Mouse (Mus musculus): ENCODE measurements around the gene Vmp1. TPM values are rescaled to one million over a fixed set of nuclear protein-coding genes. Genes with fewer than 3 reads are reported as not detected.
A peak's percentile ranks its signal among the peaks of the same experiment; 100 is the strongest.

The Vmp1 gene
- polyA plus RNA-seq (2012; rRNA removed): 48.9 and 55.3 TPM in 2 replicates

GRCm38 (mm10) chr11:86683395-86684125, at the start of gene Vmp1, which contains the start of gene Ptrh2:
Gene Vmp1, minus strand, starts transcription at chr11:86683836.
Gene Ptrh2, plus strand, starts transcription at chr11:86683985.
- TF ChIP-seq CTCF (conservative IDR thresholded peaks at IDR 0.05; ENCODE audit: insufficient read depth, insufficient read length, low read depth, low read length) (no peak), POLR2A (IDR thresholded peaks at IDR 0.05; ENCODE audit: low read depth, low read length) (peak; percentile 51)
- no peaks in the 10 kb centered on the region for H3K27me3 ChIP-seq (replicated peaks; ENCODE audit: control insufficient read depth, insufficient read depth, low read length)
- under 1% methylated on average over 56 of the region's 56 CpGs for WGBS
- H3K27ac ChIP-seq (ENCODE audit: insufficient read depth, low read depth, low read length): peak within 1 kb of the TSS; percentile 81
- peak within 1 kb of the TSS; percentile 98 for H3K4me3 ChIP-seq (ENCODE audit: insufficient read depth, low read depth, low read length)
- peak; percentile 96 for DNase-seq
- H3K4me1 ChIP-seq (ENCODE audit: control insufficient read depth, insufficient read depth, low read length): peaks cover 5% of the 10 kb centered on the region
- no peaks in the 10 kb centered on the region for H3K36me3 ChIP-seq (ENCODE audit: control insufficient read depth, insufficient read depth, low read length)

GRCm38 (mm10) chr11:86731443-86731842, 47.8 kb upstream of the Vmp1 start:
- peaks cover 12% of the 10 kb centered on the region for H3K36me3 ChIP-seq (ENCODE audit: control insufficient read depth, insufficient read depth, low read length)
- no peaks in the 10 kb centered on the region for H3K27me3 ChIP-seq (replicated peaks; ENCODE audit: control insufficient read depth, insufficient read depth, low read length)
- H3K27ac ChIP-seq (ENCODE audit: insufficient read depth, low read depth, low read length): no peak overlapping the region
- no peak overlapping the region for H3K4me3 ChIP-seq (ENCODE audit: insufficient read depth, low read depth, low read length)
- TF ChIP-seq CTCF (conservative IDR thresholded peaks at IDR 0.05; ENCODE audit: insufficient read depth, insufficient read length, low read depth, low read length): no peak
- 90% methylated on average over 2 of the region's 2 CpGs for WGBS
- peaks cover 8% of the 10 kb centered on the region; the same call in 1 of the 2 replicates for H3K4me1 ChIP-seq (ENCODE audit: control insufficient read depth, insufficient read depth, low read length)
- DNase-seq: no peak

GRCm38 (mm10) chr11:86725607-86726006, 42.0 kb upstream of the Vmp1 start:
- no peak for TF ChIP-seq CTCF (conservative IDR thresholded peaks at IDR 0.05; ENCODE audit: insufficient read depth, insufficient read length, low read depth, low read length)
- no peak for TF ChIP-seq POLR2A (IDR thresholded peaks at IDR 0.05; ENCODE audit: low read depth, low read length)
- no peak for DNase-seq
- peaks cover 18% of the 10 kb centered on the region for H3K36me3 ChIP-seq (ENCODE audit: control insufficient read depth, insufficient read depth, low read length)

GRCm38 (mm10) chr11:86724982-86725381, 41.3 kb upstream of the Vmp1 start:
- TF ChIP-seq POLR2A (IDR thresholded peaks at IDR 0.05; ENCODE audit: low read depth, low read length) (no peak), CTCF (conservative IDR thresholded peaks at IDR 0.05; ENCODE audit: insufficient read depth, insufficient read length, low read depth, low read length) (no peak)
- Histone ChIP-seq H3K4me1 (ENCODE audit: control insufficient read depth, insufficient read depth, low read length) (no peaks in the 10 kb centered on the region), H3K36me3 (ENCODE audit: control insufficient read depth, insufficient read depth, low read length) (peaks cover 19% of the 10 kb centered on the region), H3K4me3 (ENCODE audit: insufficient read depth, low read depth, low read length) (no peak overlapping the region), H3K27ac (ENCODE audit: insufficient read depth, low read depth, low read length) (no peak overlapping the region), H3K27me3 (replicated peaks; ENCODE audit: control insufficient read depth, insufficient read depth, low read length) (no peaks in the 10 kb centered on the region)
- WGBS: 65% methylated on average over 7 of the region's 7 CpGs
- DNase-seq: peak; percentile 50

More at GRCm38 (mm10) chr11:86725607-86726006, 42.0 kb upstream of the Vmp1 start:
- no peaks in the 10 kb centered on the region for H3K4me1 ChIP-seq (ENCODE audit: control insufficient read depth, insufficient read depth, low read length)
- no peaks in the 10 kb centered on the region for H3K27me3 ChIP-seq (replicated peaks; ENCODE audit: control insufficient read depth, insufficient read depth, low read length)
- no peak overlapping the region for H3K4me3 ChIP-seq (ENCODE audit: insufficient read depth, low read depth, low read length)
- no peak overlapping the region for H3K27ac ChIP-seq (ENCODE audit: insufficient read depth, low read depth, low read length)

GRCm38 (mm10) chr11:86724004-86724403, 40.4 kb upstream of the Vmp1 start:
- no peak for DNase-seq
- Histone ChIP-seq H3K36me3 (ENCODE audit: control insufficient read depth, insufficient read depth, low read length) (peaks cover 23% of the 10 kb centered on the region), H3K4me3 (ENCODE audit: insufficient read depth, low read depth, low read length) (no peak overlapping the region), H3K27ac (ENCODE audit: insufficient read depth, low read depth, low read length) (no peak overlapping the region), H3K27me3 (replicated peaks; ENCODE audit: control insufficient read depth, insufficient read depth, low read length) (no peaks in the 10 kb centered on the region), H3K4me1 (ENCODE audit: control insufficient read depth, insufficient read depth, low read length) (no peaks in the 10 kb centered on the region)
- no peak for TF ChIP-seq CTCF (conservative IDR thresholded peaks at IDR 0.05; ENCODE audit: insufficient read depth, insufficient read length, low read depth, low read length)
- no peak for TF ChIP-seq POLR2A (IDR thresholded peaks at IDR 0.05; ENCODE audit: low read depth, low read length)
- 79% methylated on average over 3 of the region's 3 CpGs for WGBS

- DNase-seq: no peak
- Histone ChIP-seq H3K4me3 (ENCODE audit: insufficient read depth, low read depth, low read length) (no peak overlapping the region), H3K27me3 (replicated peaks; ENCODE audit: control insufficient read depth, insufficient read depth, low read length) (no peaks in the 10 kb centered on the region), H3K4me1 (ENCODE audit: control insufficient read depth, insufficient read depth, low read length) (no peaks in the 10 kb centered on the region), H3K27ac (ENCODE audit: insufficient read depth, low read depth, low read length) (no peak overlapping the region), H3K36me3 (ENCODE audit: control insufficient read depth, insufficient read depth, low read length) (peaks cover 22% of the 10 kb centered on the region)
- TF ChIP-seq CTCF (conservative IDR thresholded peaks at IDR 0.05; ENCODE audit: insufficient read depth, insufficient read length, low read depth, low read length): no peak
- TF ChIP-seq POLR2A (IDR thresholded peaks at IDR 0.05; ENCODE audit: low read depth, low read length): no peak
- 77% methylated on average over 8 of the region's 8 CpGs for WGBS
Observed at GRCm38 (mm10) chr11:86719390-86719789, 35.8 kb upstream of the Vmp1 start.

- 90% methylated on average over 3 of the region's 3 CpGs for WGBS
- Histone ChIP-seq H3K36me3 (ENCODE audit: control insufficient read depth, insufficient read depth, low read length) (peaks cover 21% of the 10 kb centered on the region), H3K4me1 (ENCODE audit: control insufficient read depth, insufficient read depth, low read length) (no peaks in the 10 kb centered on the region), H3K27ac (ENCODE audit: insufficient read depth, low read depth, low read length) (no peak overlapping the region), H3K27me3 (replicated peaks; ENCODE audit: control insufficient read depth, insufficient read depth, low read length) (no peaks in the 10 kb centered on the region), H3K4me3 (ENCODE audit: insufficient read depth, low read depth, low read length) (no peak overlapping the region)
- TF ChIP-seq CTCF (conservative IDR thresholded peaks at IDR 0.05; ENCODE audit: insufficient read depth, insufficient read length, low read depth, low read length) (no peak), POLR2A (IDR thresholded peaks at IDR 0.05; ENCODE audit: low read depth, low read length) (no peak)
- DNase-seq: no peak
Observed at GRCm38 (mm10) chr11:86718369-86718768, 34.7 kb upstream of the Vmp1 start.
